Mouse (Mus musculus): ENCODE measurements around the gene Arhgef17. TPM values are rescaled to one million over a fixed set of nuclear protein-coding genes. Genes with fewer than 3 reads are reported as not detected.

Gene Arhgef17
- polyA plus RNA-seq, 1 experiment from 2014 or later = 7.4 TPM

GRCm38 (mm10) chr7:100845412-100845811 lies 86.5 kb downstream of the Arhgef17 start:
- no peaks in the 10 kb centered on the region for H3K27me3 ChIP-seq (ENCODE audit: control insufficient read depth, insufficient read depth, low read length)
- ATAC-seq (ENCODE audit: insufficient read depth, low FRiP score) = peak; percentile 67
- no peaks in the 10 kb centered on the region for H3K36me3 ChIP-seq (ENCODE audit: control insufficient read depth, insufficient read depth, low read length)
- WGBS = 16% methylated on average over 1 of the region's 1 CpGs
- H3K4me2 ChIP-seq (ENCODE audit: low read depth, low read length) = no peak overlapping the region
- no peaks in the 10 kb centered on the region for H3K9me3 ChIP-seq (replicated peaks; ENCODE audit: control insufficient read depth, low read length)
- H3K4me3 ChIP-seq (replicated peaks; ENCODE audit: low read length) = no peak overlapping the region
- H3K27ac ChIP-seq (ENCODE audit: low read length) = peak overlapping the region; percentile 78
- H3K9ac ChIP-seq (ENCODE audit: low read length) = no peak overlapping the region
- peaks cover 10% of the 10 kb centered on the region for H3K4me1 ChIP-seq (ENCODE audit: control insufficient read depth, insufficient read depth, low read length)

- Histone ChIP-seq H3K36me3 (ENCODE audit: control insufficient read depth, insufficient read depth, low read length) (no peaks in the 10 kb centered on the region), H3K9me3 (replicated peaks; ENCODE audit: control insufficient read depth, low read length) (no peaks in the 10 kb centered on the region), H3K4me2 (ENCODE audit: low read depth, low read length) (no peak overlapping the region), H3K27ac (ENCODE audit: low read length) (peak overlapping the region; percentile 78), H3K27me3 (ENCODE audit: control insufficient read depth, insufficient read depth, low read length) (no peaks in the 10 kb centered on the region), H3K9ac (ENCODE audit: low read length) (no peak overlapping the region), H3K4me1 (ENCODE audit: control insufficient read depth, insufficient read depth, low read length) (peaks cover 10% of the 10 kb centered on the region), H3K4me3 (replicated peaks; ENCODE audit: low read length) (no peak overlapping the region)
- ATAC-seq (ENCODE audit: insufficient read depth, low FRiP score) = no peak
These were observed 86.9 kb downstream of the Arhgef17 start for GRCm38 (mm10) chr7:100845026-100845400.

GRCm38 (mm10) chr7:100844385-100845025 lies 87.4 kb downstream of the Arhgef17 start:
- Histone ChIP-seq H3K4me1 (ENCODE audit: control insufficient read depth, insufficient read depth, low read length) (peaks cover 10% of the 10 kb centered on the region), H3K9me3 (replicated peaks; ENCODE audit: control insufficient read depth, low read length) (no peaks in the 10 kb centered on the region), H3K27ac (ENCODE audit: low read length) (peak overlapping the region; percentile 78), H3K9ac (ENCODE audit: low read length) (no peak overlapping the region), H3K27me3 (ENCODE audit: control insufficient read depth, insufficient read depth, low read length) (no peaks in the 10 kb centered on the region), H3K4me2 (ENCODE audit: low read depth, low read length) (no peak overlapping the region), H3K4me3 (replicated peaks; ENCODE audit: low read length) (no peak overlapping the region), H3K36me3 (ENCODE audit: control insufficient read depth, insufficient read depth, low read length) (no peaks in the 10 kb centered on the region)
- peak; percentile 59; the same call in 1 of the 2 replicates for ATAC-seq (ENCODE audit: insufficient read depth, low FRiP score)
- 54% methylated on average over 2 of the region's 2 CpGs for WGBS

GRCm38 (mm10) chr7:100843866-100844265 lies 88.0 kb downstream of the Arhgef17 start:
- Histone ChIP-seq H3K4me1 (ENCODE audit: control insufficient read depth, insufficient read depth, low read length) (peaks cover 10% of the 10 kb centered on the region), H3K4me3 (replicated peaks; ENCODE audit: low read length) (no peak overlapping the region), H3K4me2 (ENCODE audit: low read depth, low read length) (no peak overlapping the region), H3K36me3 (ENCODE audit: control insufficient read depth, insufficient read depth, low read length) (no peaks in the 10 kb centered on the region), H3K27ac (ENCODE audit: low read length) (no peak overlapping the region), H3K9me3 (replicated peaks; ENCODE audit: control insufficient read depth, low read length) (no peaks in the 10 kb centered on the region), H3K27me3 (ENCODE audit: control insufficient read depth, insufficient read depth, low read length) (no peaks in the 10 kb centered on the region), H3K9ac (ENCODE audit: low read length) (no peak overlapping the region)
- 83% methylated on average over 2 of the region's 2 CpGs for WGBS
- no peak; the same call in 1 of the 2 replicates for ATAC-seq (ENCODE audit: insufficient read depth, low FRiP score)

GRCm38 (mm10) chr7:100842175-100842574 lies 89.7 kb downstream of the Arhgef17 start:
- Histone ChIP-seq H3K4me3 (replicated peaks; ENCODE audit: low read length) (no peak overlapping the region), H3K4me2 (ENCODE audit: low read depth, low read length) (no peak overlapping the region), H3K27ac (ENCODE audit: low read length) (no peak overlapping the region), H3K36me3 (ENCODE audit: control insufficient read depth, insufficient read depth, low read length) (no peaks in the 10 kb centered on the region), H3K9me3 (replicated peaks; ENCODE audit: control insufficient read depth, low read length) (no peaks in the 10 kb centered on the region), H3K4me1 (ENCODE audit: control insufficient read depth, insufficient read depth, low read length) (peaks cover 10% of the 10 kb centered on the region), H3K27me3 (ENCODE audit: control insufficient read depth, insufficient read depth, low read length) (no peaks in the 10 kb centered on the region), H3K9ac (ENCODE audit: low read length) (no peak overlapping the region)
- ATAC-seq (ENCODE audit: insufficient read depth, low FRiP score) = no peak
- WGBS = 93% methylated on average over 5 of the region's 5 CpGs

GRCm38 (mm10) chr7:100841608-100842007 lies 90.3 kb downstream of the Arhgef17 start:
- WGBS = 87% methylated on average over 6 of the region's 6 CpGs
- Histone ChIP-seq H3K27ac (ENCODE audit: low read length) (no peak overlapping the region), H3K4me3 (replicated peaks; ENCODE audit: low read length) (no peak overlapping the region), H3K27me3 (ENCODE audit: control insufficient read depth, insufficient read depth, low read length) (no peaks in the 10 kb centered on the region), H3K4me1 (ENCODE audit: control insufficient read depth, insufficient read depth, low read length) (peaks cover 10% of the 10 kb centered on the region), H3K36me3 (ENCODE audit: control insufficient read depth, insufficient read depth, low read length) (no peaks in the 10 kb centered on the region), H3K4me2 (ENCODE audit: low read depth, low read length) (no peak overlapping the region), H3K9ac (ENCODE audit: low read length) (no peak overlapping the region), H3K9me3 (replicated peaks; ENCODE audit: control insufficient read depth, low read length) (no peaks in the 10 kb centered on the region)
- ATAC-seq (ENCODE audit: insufficient read depth, low FRiP score) = no peak

GRCm38 (mm10) chr7:100840906-100841305 lies 91.0 kb downstream of the Arhgef17 start:
- Histone ChIP-seq H3K27ac (ENCODE audit: low read length) (no peak overlapping the region), H3K4me3 (replicated peaks; ENCODE audit: low read length) (no peak overlapping the region), H3K4me2 (ENCODE audit: low read depth, low read length) (no peak overlapping the region), H3K27me3 (ENCODE audit: control insufficient read depth, insufficient read depth, low read length) (no peaks in the 10 kb centered on the region), H3K9me3 (replicated peaks; ENCODE audit: control insufficient read depth, low read length) (no peaks in the 10 kb centered on the region), H3K36me3 (ENCODE audit: control insufficient read depth, insufficient read depth, low read length) (no peaks in the 10 kb centered on the region), H3K4me1 (ENCODE audit: control insufficient read depth, insufficient read depth, low read length) (peaks cover 10% of the 10 kb centered on the region), H3K9ac (ENCODE audit: low read length) (no peak overlapping the region)
- 100% methylated on average over 1 of the region's 1 CpGs for WGBS
- ATAC-seq (ENCODE audit: insufficient read depth, low FRiP score) = no peak

GRCm38 (mm10) chr7:100839632-100840402 lies 92.1 kb downstream of the Arhgef17 start:
- H3K36me3 ChIP-seq (ENCODE audit: control insufficient read depth, insufficient read depth, low read length) = no peaks in the 10 kb centered on the region
- ATAC-seq (ENCODE audit: insufficient read depth, low FRiP score) = no peak
- 61% methylated on average over 6 of the region's 6 CpGs for WGBS
- H3K4me1 ChIP-seq (ENCODE audit: control insufficient read depth, insufficient read depth, low read length) = peaks cover 3% of the 10 kb centered on the region
- no peak overlapping the region for H3K27ac ChIP-seq (ENCODE audit: low read length)
- H3K9me3 ChIP-seq (replicated peaks; ENCODE audit: control insufficient read depth, low read length) = no peaks in the 10 kb centered on the region
- no peaks in the 10 kb centered on the region for H3K27me3 ChIP-seq (ENCODE audit: control insufficient read depth, insufficient read depth, low read length)
- H3K9ac ChIP-seq (ENCODE audit: low read length) = no peak overlapping the region
- no peak overlapping the region for H3K4me2 ChIP-seq (ENCODE audit: low read depth, low read length)
- no peak overlapping the region for H3K4me3 ChIP-seq (replicated peaks; ENCODE audit: low read length)

- H3K36me3 ChIP-seq (ENCODE audit: control insufficient read depth, insufficient read depth, low read length) = no peaks in the 10 kb centered on the region
- no peaks in the 10 kb centered on the region for H3K9me3 ChIP-seq (replicated peaks; ENCODE audit: control insufficient read depth, low read length)
- H3K4me2 ChIP-seq (ENCODE audit: low read depth, low read length) = no peak overlapping the region
- no peak overlapping the region for H3K27ac ChIP-seq (ENCODE audit: low read length)
- H3K9ac ChIP-seq (ENCODE audit: low read length) = no peak overlapping the region
- 65% methylated on average over 1 of the region's 1 CpGs for WGBS
- no peaks in the 10 kb centered on the region for H3K4me1 ChIP-seq (ENCODE audit: control insufficient read depth, insufficient read depth, low read length)
- no peak for ATAC-seq (ENCODE audit: insufficient read depth, low FRiP score)
- H3K27me3 ChIP-seq (ENCODE audit: control insufficient read depth, insufficient read depth, low read length) = no peaks in the 10 kb centered on the region
- H3K4me3 ChIP-seq (replicated peaks; ENCODE audit: low read length) = no peak overlapping the region
These were observed 94.2 kb downstream of the Arhgef17 start for GRCm38 (mm10) chr7:100837701-100838100.

All from stomach, embryonic 16.5 days (tissue).